Mouse (Mus musculus) intestine, embryonic 16.5 days (tissue): Measurements from ENCODE around the gene Tnrc6c. TPM values are rescaled to one million over a fixed set of nuclear protein-coding genes. Genes with fewer than 3 reads are reported as not detected.

Experiments used
- ATAC-seq: fragments of 200-750 bp; cut with Nextera tagmentation; 2 replicates; pipeline ENCODE4 v1.8.0; 2017; ENCODE audit warnings: moderate TSS enrichment, moderate library complexity
- H3K27ac ChIP-seq: fragments of 300-500 bp; sonication (generic); 2 replicates; pipeline ENCODE4 v1.5.1; 2014; ENCODE audit warnings: mild to moderate bottlenecking, low read length
- H3K27me3 ChIP-seq: fragments of 300-500 bp; sonication (generic); replicated peaks from 2 replicates; pipeline ENCODE4 v1.6.1; 2014; ENCODE audit warnings: low read length, control low read depth, mixed read lengths; ENCODE audit not compliant: control insufficient read depth, insufficient read depth
- H3K36me3 ChIP-seq: fragments of 300-500 bp; sonication (generic); 2 replicates; pipeline ENCODE4 v1.6.1; 2014; ENCODE audit warnings: low read length, control low read depth; ENCODE audit not compliant: control insufficient read depth, insufficient read depth
- H3K4me1 ChIP-seq: fragments of 300-500 bp; sonication (generic); 2 replicates; pipeline ENCODE4 v1.6.1; 2014; ENCODE audit warnings: low read length, control low read depth, mixed read lengths; ENCODE audit not compliant: control insufficient read depth, insufficient read depth
- H3K4me2 ChIP-seq: fragments of 300-500 bp; sonication (generic); 2 replicates; pipeline ENCODE4 v1.6.1; 2014; ENCODE audit warnings: low read depth, low read length, control low read depth
- H3K4me3 ChIP-seq: fragments of 300-500 bp; sonication (generic); 2 replicates; pipeline ENCODE4 v1.5.1; 2014; ENCODE audit warnings: mild to moderate bottlenecking, low read length
- H3K9ac ChIP-seq: fragments of 300-500 bp; sonication (generic); 2 replicates; pipeline ENCODE4 v1.6.1; 2014; ENCODE audit warnings: low read depth, low read length
- H3K9me3 ChIP-seq: fragments of 300-500 bp; sonication (generic); 2 replicates; pipeline ENCODE4 v1.6.1; 2016; ENCODE audit warnings: low read length, control low read depth; ENCODE audit not compliant: control insufficient read depth
- WGBS: fragments of 180-500 bp; shearing (Covaris S2); extraction: QIAGEN DNeasy Blood & Tissue Kit; methylation state at CpG from one replicate; pipeline ENCODE4 v1.1.7; 2014; 5-methylcytosine and 5-hydroxymethylcytosine counted together
- polyA plus RNA-seq: library from polyadenylated mRNA; unstranded; fragments of >200 nt; fragmentation: Nextera tagmentation; extraction: Ambion mirVana; gene quantifications from 2 replicates; pipeline ENCODE4 v1.2.1, GENCODE M21; 2015

The Tnrc6c gene
- polyA plus RNA-seq, 1 experiment from 2014 or later = 6.6 TPM

DNA sequence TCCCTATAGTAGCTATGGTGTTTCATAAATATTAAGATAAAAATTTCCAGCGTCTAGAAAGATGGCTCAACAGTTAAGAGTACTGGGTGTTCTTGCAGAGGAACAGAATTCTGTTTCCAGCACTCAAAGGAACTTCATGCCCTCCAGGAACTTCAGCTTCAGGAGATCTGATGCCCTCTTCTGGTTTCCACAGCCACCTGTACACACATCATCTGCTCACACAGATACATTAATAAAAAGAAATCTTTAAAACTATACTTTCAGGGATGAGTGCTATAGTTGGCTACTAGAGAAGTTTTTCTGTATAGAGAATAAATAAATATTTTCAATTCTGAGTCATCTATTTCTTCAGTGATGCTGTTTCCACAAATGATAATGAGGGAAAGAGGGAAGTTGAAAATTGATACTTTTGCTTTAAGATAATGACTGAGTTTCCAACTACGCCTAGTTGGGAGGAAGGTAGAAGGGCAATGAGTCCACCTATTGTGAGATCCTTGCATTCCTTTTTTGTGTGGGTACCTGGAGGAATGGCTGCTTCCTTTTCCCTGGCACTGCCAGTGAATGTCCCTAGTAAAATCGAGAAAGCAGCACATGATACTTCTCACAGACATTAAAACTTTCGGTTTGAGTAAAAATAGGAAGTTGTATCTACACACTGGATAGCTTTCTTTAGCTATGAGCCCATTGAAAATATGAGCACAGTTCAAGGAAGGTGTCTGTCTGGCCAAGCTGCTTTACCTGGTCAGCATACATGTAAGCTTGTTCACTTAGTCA is 9.1 kb downstream of the Tnrc6c start:
- no peak overlapping the region for H3K4me2 ChIP-seq
- no peak overlapping the region for H3K4me3 ChIP-seq
- no peak overlapping the region for H3K27ac ChIP-seq
- H3K9me3 ChIP-seq = no peaks in the 10 kb centered on the region
- WGBS = 74% methylated on average over 4 of the region's 4 CpGs
- ATAC-seq = no peak
- no peaks in the 10 kb centered on the region for H3K27me3 ChIP-seq
- H3K36me3 ChIP-seq = 0 out of 2 replicates have a peak, but pooled peaks cover 2% of the 10 kb centered on the region
- no peak overlapping the region for H3K9ac ChIP-seq
- H3K4me1 ChIP-seq = peaks cover 9% of the 10 kb centered on the region

DNA sequence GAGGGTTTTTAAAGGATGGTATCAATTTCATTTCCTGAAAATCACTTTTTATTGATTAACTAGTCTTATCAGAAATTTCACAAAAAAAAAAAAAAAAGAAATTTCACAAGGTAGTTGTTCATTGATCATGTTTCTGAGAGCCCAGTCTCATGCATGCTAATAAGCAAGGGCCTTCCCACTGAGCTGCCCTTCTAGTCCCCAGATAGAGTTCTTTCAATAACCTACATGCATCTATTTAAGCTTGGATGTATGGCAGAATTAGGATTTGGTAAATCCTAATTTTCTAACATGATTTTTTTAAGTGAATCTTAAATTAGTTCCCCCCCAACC is 9.7 kb downstream of the Tnrc6c start:
- no peaks in the 10 kb centered on the region for H3K27me3 ChIP-seq
- H3K9ac ChIP-seq = no peak overlapping the region
- 0 out of 2 replicates have a peak, but pooled peaks cover 2% of the 10 kb centered on the region for H3K36me3 ChIP-seq
- H3K9me3 ChIP-seq = no peaks in the 10 kb centered on the region
- H3K27ac ChIP-seq = no peak overlapping the region
- no peak overlapping the region for H3K4me3 ChIP-seq
- H3K4me2 ChIP-seq = no peak overlapping the region
- H3K4me1 ChIP-seq = peaks cover 7% of the 10 kb centered on the region; the same call in 1 of the 2 replicates
- ATAC-seq = no peak

DNA sequence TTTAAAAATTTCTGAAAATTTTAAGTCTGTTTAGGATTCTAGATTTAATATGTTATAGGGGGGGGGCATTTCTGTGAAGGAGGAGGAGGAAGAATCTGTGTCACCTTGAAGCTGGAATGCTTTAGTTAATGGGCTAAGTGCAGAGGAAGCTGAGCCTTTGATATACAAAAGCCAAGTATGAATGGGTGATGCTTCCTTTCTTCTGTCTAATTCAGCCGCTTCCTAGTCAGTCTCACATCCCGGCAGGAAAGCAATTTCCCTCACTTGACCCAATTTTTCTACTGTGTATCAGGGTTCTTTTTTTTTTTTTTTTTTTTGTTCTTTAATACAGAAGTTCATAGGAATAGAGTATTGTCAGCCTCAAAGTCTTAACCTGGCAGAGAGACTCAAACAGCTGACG is 11.1 kb downstream of the Tnrc6c start:
- H3K4me2 ChIP-seq = no peak overlapping the region

DNA sequence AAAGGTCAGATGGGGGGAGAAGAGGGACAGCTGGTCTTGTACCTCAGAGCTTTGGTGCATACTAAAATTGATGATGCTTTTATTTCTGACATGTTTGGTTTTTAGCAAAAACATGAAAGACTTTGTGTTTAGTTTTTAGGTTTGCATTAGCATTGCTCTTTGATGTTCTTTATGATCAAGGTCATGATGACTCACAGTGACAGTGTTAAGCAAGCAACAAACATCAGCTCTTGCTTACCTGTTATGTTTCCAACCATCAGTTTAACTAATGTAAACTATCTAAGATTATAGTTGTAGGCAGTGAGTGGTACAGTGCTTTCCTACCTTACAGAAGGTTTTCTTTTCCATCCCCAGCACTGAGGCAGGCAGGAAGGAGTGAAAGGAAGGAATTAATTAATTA is 12.5 kb downstream of the Tnrc6c start:
- Histone ChIP-seq H3K27me3 (no peaks in the 10 kb centered on the region), H3K27ac (no peak overlapping the region), H3K4me1 (peaks cover 4% of the 10 kb centered on the region; the same call in 1 of the 2 replicates), H3K4me3 (no peak overlapping the region), H3K36me3 (0 out of 2 replicates have a peak, but pooled peaks cover 2% of the 10 kb centered on the region), H3K4me2 (no peak overlapping the region), H3K9ac (no peak overlapping the region), H3K9me3 (no peaks in the 10 kb centered on the region)
- no peak for ATAC-seq

More for the DNA sequence above, 11.1 kb downstream of the Tnrc6c start:
- Histone ChIP-seq H3K4me3 (no peak overlapping the region), H3K27me3 (no peaks in the 10 kb centered on the region), H3K9ac (no peak overlapping the region), H3K4me1 (peaks cover 4% of the 10 kb centered on the region; the same call in 1 of the 2 replicates), H3K36me3 (0 out of 2 replicates have a peak, but pooled peaks cover 2% of the 10 kb centered on the region), H3K9me3 (no peaks in the 10 kb centered on the region), H3K27ac (no peak overlapping the region)
- ATAC-seq = no peak
- WGBS = 66% methylated on average over 3 of the region's 3 CpGs

DNA sequence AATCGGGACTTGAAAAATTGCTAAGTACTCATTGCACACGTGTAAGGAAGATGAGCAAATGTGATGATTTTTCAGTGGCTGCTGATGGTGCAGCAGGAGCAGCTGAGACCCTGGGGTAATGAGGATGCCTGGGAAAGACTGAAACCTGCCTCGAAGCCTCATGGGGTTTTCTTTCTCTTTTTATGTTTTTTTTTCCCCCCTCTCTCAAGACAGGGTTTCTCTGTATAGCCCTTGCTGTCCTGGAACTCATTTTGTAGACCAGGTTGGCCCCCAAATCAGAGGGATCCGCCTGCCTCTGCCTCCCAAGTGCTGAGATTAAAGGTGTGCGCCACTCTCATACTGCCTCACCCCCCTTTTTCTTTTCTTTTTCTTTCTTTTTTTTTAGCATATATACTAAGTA is 13.1 kb downstream of the Tnrc6c start:
- H3K4me2 ChIP-seq = no peak overlapping the region
- no peaks in the 10 kb centered on the region for H3K27me3 ChIP-seq
- H3K27ac ChIP-seq = no peak overlapping the region
- no peaks in the 10 kb centered on the region for H3K9me3 ChIP-seq
- H3K9ac ChIP-seq = no peak overlapping the region
- ATAC-seq = no peak
- 0 out of 2 replicates have a peak, but pooled peaks cover 2% of the 10 kb centered on the region for H3K36me3 ChIP-seq
- H3K4me1 ChIP-seq = peaks cover 4% of the 10 kb centered on the region; the same call in 1 of the 2 replicates
- no peak overlapping the region for H3K4me3 ChIP-seq
- 89% methylated on average over 5 of the region's 5 CpGs for WGBS

DNA sequence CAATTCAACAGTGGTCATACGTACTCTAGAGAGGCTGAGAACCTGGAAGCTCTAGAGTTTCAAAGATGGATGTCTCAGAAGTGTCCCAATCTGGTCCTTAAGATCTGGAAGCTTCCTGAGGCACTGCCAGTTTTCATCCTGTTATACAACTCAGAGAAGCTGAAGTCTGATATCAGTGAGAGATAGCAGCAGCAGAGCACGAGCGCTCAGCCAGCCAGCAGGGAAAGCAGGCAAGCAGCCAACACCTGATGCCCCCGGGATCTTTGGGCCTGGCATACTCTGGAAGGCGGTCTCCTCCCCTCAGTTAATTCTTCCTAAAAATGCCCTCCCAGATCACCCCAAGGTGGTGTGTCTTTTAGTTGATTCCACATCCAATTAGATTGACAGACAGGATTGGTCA is 13.7 kb downstream of the Tnrc6c start:
- Histone ChIP-seq H3K9ac (no peak overlapping the region), H3K9me3 (no peaks in the 10 kb centered on the region), H3K4me2 (no peak overlapping the region), H3K27ac (no peak overlapping the region), H3K4me1 (peaks cover 4% of the 10 kb centered on the region; the same call in 1 of the 2 replicates), H3K27me3 (no peaks in the 10 kb centered on the region), H3K4me3 (no peak overlapping the region), H3K36me3 (0 out of 2 replicates have a peak, but pooled peaks cover 2% of the 10 kb centered on the region)
- ATAC-seq = no peak
- 54% methylated on average over 5 of the region's 5 CpGs for WGBS

DNA sequence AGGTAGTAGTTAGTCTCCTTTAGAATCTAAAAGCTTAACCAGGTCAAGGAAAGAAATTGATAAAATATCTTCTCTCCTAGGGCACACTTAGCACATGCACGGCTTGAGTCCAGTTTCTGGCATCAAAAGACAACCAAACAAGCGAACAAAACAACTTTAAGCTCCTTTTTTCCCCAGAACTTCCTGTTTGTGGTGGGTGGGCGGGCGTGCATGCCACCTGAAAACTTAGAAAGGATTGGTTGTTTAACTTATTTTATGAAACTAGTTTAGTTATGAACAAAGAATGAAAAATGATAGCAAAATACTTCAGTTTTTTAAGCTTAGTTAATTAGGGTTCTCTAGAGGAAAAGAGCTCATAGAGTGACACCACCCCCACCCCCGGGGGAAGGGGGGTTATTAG is 17.5 kb downstream of the Tnrc6c start:
- no peak for ATAC-seq
- 86% methylated on average over 5 of the region's 5 CpGs for WGBS
- Histone ChIP-seq H3K9ac (no peak overlapping the region), H3K4me3 (no peak overlapping the region), H3K9me3 (no peaks in the 10 kb centered on the region), H3K27ac (no peak overlapping the region), H3K27me3 (no peaks in the 10 kb centered on the region), H3K4me2 (no peak overlapping the region), H3K4me1 (peaks cover 4% of the 10 kb centered on the region; the same call in 1 of the 2 replicates), H3K36me3 (no peaks in the 10 kb centered on the region)

DNA sequence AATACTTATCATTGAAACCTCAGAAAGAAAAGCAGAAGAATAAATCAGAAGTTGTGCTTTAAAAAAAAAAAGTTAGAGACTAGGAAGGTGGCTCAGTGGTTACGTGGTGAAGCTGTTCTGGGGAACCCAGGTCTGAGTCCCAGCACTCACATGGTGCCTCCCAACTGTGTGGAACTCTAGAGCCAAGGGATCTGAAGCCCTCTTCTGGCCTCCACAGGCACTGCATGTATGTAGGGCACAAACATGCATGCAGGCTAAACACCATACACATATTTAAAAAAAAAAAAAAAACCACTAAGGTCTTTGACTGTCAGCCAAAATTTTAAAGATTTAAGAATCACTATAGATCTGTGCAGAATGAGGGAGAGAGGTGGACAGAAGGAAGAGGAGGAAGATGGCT is 20.4 kb downstream of the Tnrc6c start:
- Histone ChIP-seq H3K4me3 (no peak overlapping the region), H3K27ac (no peak overlapping the region), H3K9me3 (no peaks in the 10 kb centered on the region), H3K4me1 (no peaks in the 10 kb centered on the region), H3K36me3 (no peaks in the 10 kb centered on the region), H3K9ac (no peak overlapping the region), H3K4me2 (no peak overlapping the region), H3K27me3 (no peaks in the 10 kb centered on the region)
- ATAC-seq = no peak
- WGBS = 94% methylated on average over 1 of the region's 1 CpGs

DNA sequence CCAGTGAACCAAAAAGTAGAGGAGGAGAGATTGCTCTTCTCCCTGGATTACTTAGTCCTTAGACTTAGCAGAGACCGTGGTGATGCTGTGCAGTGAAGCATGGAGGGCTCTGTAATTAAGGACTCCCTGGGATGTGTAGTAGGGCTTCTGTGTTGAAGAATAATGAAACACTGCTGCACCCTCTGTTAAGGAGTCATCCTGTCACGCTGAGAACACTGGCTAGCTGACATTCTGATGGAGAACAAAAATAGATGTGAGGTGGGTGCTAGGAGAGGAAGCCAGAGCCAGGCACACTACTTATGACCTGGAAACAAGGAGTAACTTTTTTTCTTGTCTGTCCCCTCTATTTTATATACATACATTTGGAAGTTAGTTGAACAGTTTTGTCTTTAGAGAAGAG is 22.6 kb downstream of the Tnrc6c start:
- Histone ChIP-seq H3K36me3 (no peaks in the 10 kb centered on the region), H3K27ac (no peak overlapping the region), H3K9me3 (no peaks in the 10 kb centered on the region), H3K4me2 (no peak overlapping the region), H3K4me3 (no peak overlapping the region), H3K9ac (no peak overlapping the region), H3K27me3 (no peaks in the 10 kb centered on the region), H3K4me1 (no peaks in the 10 kb centered on the region)
- ATAC-seq = no peak
- WGBS = 45% methylated on average over 2 of the region's 2 CpGs

DNA sequence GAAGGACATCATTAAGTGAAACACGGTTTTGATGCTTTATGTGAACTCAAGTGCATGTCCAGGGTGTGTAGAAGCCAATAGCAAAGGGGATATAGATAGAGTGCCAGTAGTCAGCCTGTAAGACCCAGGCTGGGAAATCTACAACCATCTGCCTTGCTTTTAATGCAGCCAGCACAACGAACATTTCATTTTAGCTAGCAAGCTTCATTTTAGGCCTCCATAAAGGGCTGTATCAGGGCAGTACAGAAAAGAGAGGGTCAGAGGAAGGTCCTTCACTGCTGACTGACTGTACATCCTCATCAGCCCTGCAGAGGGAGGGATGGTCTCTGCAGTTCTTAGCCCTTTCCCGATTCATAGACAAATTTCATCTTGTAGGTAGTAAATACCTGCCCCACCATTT is 23.0 kb downstream of the Tnrc6c start:
- no peak overlapping the region for H3K9ac ChIP-seq
- ATAC-seq = no peak
- no peaks in the 10 kb centered on the region for H3K4me1 ChIP-seq
- no peak overlapping the region for H3K27ac ChIP-seq
- H3K9me3 ChIP-seq = no peaks in the 10 kb centered on the region
- no peaks in the 10 kb centered on the region for H3K27me3 ChIP-seq
- WGBS = 68% methylated on average over 3 of the region's 3 CpGs
- H3K36me3 ChIP-seq = no peaks in the 10 kb centered on the region
- H3K4me3 ChIP-seq = no peak overlapping the region
- H3K4me2 ChIP-seq = no peak overlapping the region
